Mouse (Mus musculus): ENCODE data around the gene Vasn. TPM values are rescaled to one million over a fixed set of nuclear protein-coding genes. Genes with fewer than 3 reads are reported as not detected.

Gene Vasn
- polyA plus RNA-seq, 1 experiment from 2014 or later: 18.4 TPM

GRCm38 (mm10) chr16:4614639-4615038, 25.1 kb upstream of the Vasn start:
- Histone ChIP-seq H3K9me3 (replicated peaks; ENCODE audit: control insufficient read depth, low read length) (no peaks in the 10 kb centered on the region; the same call in 1 of the 2 replicates), H3K36me3 (ENCODE audit: control insufficient read depth, insufficient read depth, low read length) (peaks cover 18% of the 10 kb centered on the region; the same call in 1 of the 2 replicates), H3K27ac (ENCODE audit: low read length) (no peak overlapping the region), H3K4me2 (ENCODE audit: low read depth, low read length) (no peak overlapping the region), H3K9ac (ENCODE audit: low read length) (no peak overlapping the region), H3K4me3 (replicated peaks; ENCODE audit: low read length) (no peak overlapping the region), H3K27me3 (ENCODE audit: control insufficient read depth, insufficient read depth, low read length) (no peaks in the 10 kb centered on the region), H3K4me1 (ENCODE audit: control insufficient read depth, insufficient read depth, low read length) (no peaks in the 10 kb centered on the region)
- no peak for ATAC-seq (ENCODE audit: insufficient read depth, low FRiP score)
- 94% methylated on average over 3 of the region's 3 CpGs for WGBS

DNA sequence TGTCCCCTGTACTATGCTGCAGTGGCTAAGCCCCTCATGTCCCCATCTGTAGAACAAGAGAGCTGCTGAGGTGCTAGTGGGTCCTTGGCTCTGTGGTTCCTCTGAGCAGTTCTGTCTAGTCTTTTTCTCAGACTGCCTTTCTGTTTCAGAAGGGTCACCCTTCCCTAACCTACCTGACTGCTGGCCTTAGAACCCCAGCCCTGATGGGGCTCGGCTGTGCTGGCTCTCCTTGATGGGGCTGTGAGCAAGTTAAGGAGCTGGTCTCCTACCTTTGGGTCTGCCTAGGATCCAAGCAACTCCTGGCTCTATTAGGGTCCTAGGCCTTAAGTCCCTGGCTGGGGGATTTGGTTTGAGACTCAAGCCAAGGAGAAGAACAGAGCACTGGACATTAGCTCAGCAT, 24.4 kb upstream of the Vasn start:
- Histone ChIP-seq H3K4me3 (replicated peaks; ENCODE audit: low read length) (no peak overlapping the region), H3K9me3 (replicated peaks; ENCODE audit: control insufficient read depth, low read length) (no peaks in the 10 kb centered on the region; the same call in 1 of the 2 replicates), H3K4me1 (ENCODE audit: control insufficient read depth, insufficient read depth, low read length) (no peaks in the 10 kb centered on the region), H3K9ac (ENCODE audit: low read length) (no peak overlapping the region), H3K27me3 (ENCODE audit: control insufficient read depth, insufficient read depth, low read length) (no peaks in the 10 kb centered on the region), H3K36me3 (ENCODE audit: control insufficient read depth, insufficient read depth, low read length) (peaks cover 18% of the 10 kb centered on the region; the same call in 1 of the 2 replicates), H3K27ac (ENCODE audit: low read length) (no peak overlapping the region), H3K4me2 (ENCODE audit: low read depth, low read length) (no peak overlapping the region)
- no peak for ATAC-seq (ENCODE audit: insufficient read depth, low FRiP score)
- WGBS: 83% methylated on average over 1 of the region's 1 CpGs

DNA sequence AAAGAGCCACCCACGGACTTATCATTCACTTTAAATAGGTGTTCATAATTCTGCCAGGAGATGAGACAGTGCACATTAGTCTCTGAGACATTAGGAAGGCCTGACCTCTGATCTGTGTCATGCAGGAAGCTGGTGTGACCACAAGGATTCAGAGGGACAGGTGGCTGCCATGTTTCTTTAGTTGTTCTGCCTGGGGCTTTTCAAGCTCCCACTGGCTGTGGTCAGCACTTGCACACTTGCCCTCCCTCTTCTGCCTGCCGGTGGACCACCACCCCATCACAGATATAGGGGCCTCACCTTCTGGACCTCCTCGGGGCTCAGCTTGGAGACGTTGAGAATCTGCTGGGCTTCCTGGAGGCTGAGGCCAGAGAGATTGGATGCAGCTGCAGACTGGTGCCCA, 22.9 kb upstream of the Vasn start:
- Histone ChIP-seq H3K4me2 (ENCODE audit: low read depth, low read length) (no peak overlapping the region), H3K4me3 (replicated peaks; ENCODE audit: low read length) (no peak overlapping the region), H3K9ac (ENCODE audit: low read length) (no peak overlapping the region), H3K4me1 (ENCODE audit: control insufficient read depth, insufficient read depth, low read length) (no peaks in the 10 kb centered on the region), H3K27me3 (ENCODE audit: control insufficient read depth, insufficient read depth, low read length) (no peaks in the 10 kb centered on the region), H3K27ac (ENCODE audit: low read length) (no peak overlapping the region), H3K9me3 (replicated peaks; ENCODE audit: control insufficient read depth, low read length) (no peaks in the 10 kb centered on the region; the same call in 1 of the 2 replicates), H3K36me3 (ENCODE audit: control insufficient read depth, insufficient read depth, low read length) (peaks cover 13% of the 10 kb centered on the region; the same call in 1 of the 2 replicates)
- no peak for ATAC-seq (ENCODE audit: insufficient read depth, low FRiP score)
- 81% methylated on average over 4 of the region's 4 CpGs for WGBS

DNA sequence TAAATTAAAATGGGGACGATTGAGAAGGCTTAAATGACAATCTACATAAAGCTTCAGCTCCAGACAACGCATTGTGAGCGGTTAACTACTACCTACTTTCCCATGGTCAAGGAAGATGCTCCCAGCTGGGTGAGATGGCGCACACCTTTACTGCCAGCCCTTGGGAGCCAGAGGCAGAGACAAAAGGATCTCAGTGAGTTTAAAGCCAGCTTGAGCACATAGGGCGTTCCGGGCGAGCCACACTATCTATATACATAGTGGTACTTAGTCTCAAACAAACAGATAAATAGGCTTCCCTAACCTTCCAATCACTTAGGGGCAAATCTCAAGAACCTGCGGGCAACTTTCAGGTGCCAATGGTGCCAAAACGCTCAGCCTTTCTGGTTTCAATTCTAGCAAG, 15.7 kb upstream of the Vasn start:
- no peaks in the 10 kb centered on the region for H3K36me3 ChIP-seq (ENCODE audit: control insufficient read depth, insufficient read depth, low read length)
- no peak for ATAC-seq (ENCODE audit: insufficient read depth, low FRiP score)
- peak overlapping the region; percentile 92 for H3K9ac ChIP-seq (ENCODE audit: low read length)
- H3K27me3 ChIP-seq (ENCODE audit: control insufficient read depth, insufficient read depth, low read length): no peaks in the 10 kb centered on the region
- H3K4me1 ChIP-seq (ENCODE audit: control insufficient read depth, insufficient read depth, low read length): peaks cover 13% of the 10 kb centered on the region
- peak overlapping the region; percentile 89 for H3K4me3 ChIP-seq (replicated peaks; ENCODE audit: low read length)
- H3K4me2 ChIP-seq (ENCODE audit: low read depth, low read length): peak overlapping the region; percentile 78
- H3K9me3 ChIP-seq (replicated peaks; ENCODE audit: control insufficient read depth, low read length): no peaks in the 10 kb centered on the region; the same call in 1 of the 2 replicates
- H3K27ac ChIP-seq (ENCODE audit: low read length): peak overlapping the region; percentile 85
- WGBS: 16% methylated on average over 9 of the region's 9 CpGs

DNA sequence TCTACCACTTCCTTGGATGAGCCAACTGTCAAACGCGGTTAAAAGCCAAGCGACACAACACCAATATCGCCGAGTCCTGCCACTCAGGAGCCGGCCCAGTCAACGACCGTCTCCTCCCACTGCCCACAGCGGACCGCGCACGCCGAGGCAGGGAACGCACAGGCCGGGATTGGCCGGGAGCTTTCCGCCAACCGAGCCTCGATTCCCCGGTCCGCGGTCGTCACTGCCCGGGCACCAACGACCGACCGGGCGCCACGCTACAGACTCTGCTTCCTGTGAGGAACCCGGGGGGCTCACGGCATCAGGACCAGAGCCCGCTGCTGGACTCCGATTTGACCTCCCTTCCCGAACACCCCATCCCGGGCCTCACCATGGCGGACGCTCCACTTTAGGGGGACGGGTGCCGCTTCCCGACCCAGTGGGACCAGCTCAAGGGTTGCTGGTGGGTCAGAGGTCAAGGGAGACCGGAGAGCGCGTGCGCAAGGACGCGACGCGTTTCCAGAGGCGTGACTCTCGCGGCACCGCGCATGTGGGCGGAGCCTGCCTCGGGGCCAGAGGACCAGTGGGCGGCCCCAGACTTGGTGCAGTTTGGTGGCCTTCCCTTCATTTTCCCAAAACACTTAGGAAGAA, 15.1 kb upstream of the Vasn start, which contains the start of gene Pam16:
Pam16 (minus strand) TSS at position 508 of the 630 bp plus-strand sequence.
- H3K27me3 ChIP-seq (ENCODE audit: control insufficient read depth, insufficient read depth, low read length): no peaks in the 10 kb centered on the region
- H3K4me2 ChIP-seq (ENCODE audit: low read depth, low read length): peak within 1 kb of the TSS; percentile 78
- no peaks in the 10 kb centered on the region for H3K36me3 ChIP-seq (ENCODE audit: control insufficient read depth, insufficient read depth, low read length)
- ATAC-seq (ENCODE audit: insufficient read depth, low FRiP score): peak; percentile 92
- under 1% methylated on average over 56 of the region's 56 CpGs for WGBS
- peaks cover 13% of the 10 kb centered on the region for H3K4me1 ChIP-seq (ENCODE audit: control insufficient read depth, insufficient read depth, low read length)
- peak within 1 kb of the TSS; percentile 85 for H3K27ac ChIP-seq (ENCODE audit: low read length)
- peak within 1 kb of the TSS; percentile 89 for H3K4me3 ChIP-seq (replicated peaks; ENCODE audit: low read length)
- no peaks in the 10 kb centered on the region for H3K9me3 ChIP-seq (replicated peaks; ENCODE audit: control insufficient read depth, low read length)
- peak within 1 kb of the TSS; percentile 92 for H3K9ac ChIP-seq (ENCODE audit: low read length)

GRCm38 (mm10) chr16:4627105-4627504, 12.6 kb upstream of the Vasn start:
- H3K36me3 ChIP-seq (ENCODE audit: control insufficient read depth, insufficient read depth, low read length): no peaks in the 10 kb centered on the region
- peaks cover 13% of the 10 kb centered on the region for H3K4me1 ChIP-seq (ENCODE audit: control insufficient read depth, insufficient read depth, low read length)
- WGBS: 68% methylated on average over 6 of the region's 6 CpGs
- no peaks in the 10 kb centered on the region for H3K27me3 ChIP-seq (ENCODE audit: control insufficient read depth, insufficient read depth, low read length)
- H3K27ac ChIP-seq (ENCODE audit: low read length): no peak overlapping the region
- H3K4me2 ChIP-seq (ENCODE audit: low read depth, low read length): no peak overlapping the region
- no peak overlapping the region for H3K9ac ChIP-seq (ENCODE audit: low read length)
- H3K4me3 ChIP-seq (replicated peaks; ENCODE audit: low read length): no peak overlapping the region
- no peaks in the 10 kb centered on the region for H3K9me3 ChIP-seq (replicated peaks; ENCODE audit: control insufficient read depth, low read length)
- ATAC-seq (ENCODE audit: insufficient read depth, low FRiP score): no peak

DNA sequence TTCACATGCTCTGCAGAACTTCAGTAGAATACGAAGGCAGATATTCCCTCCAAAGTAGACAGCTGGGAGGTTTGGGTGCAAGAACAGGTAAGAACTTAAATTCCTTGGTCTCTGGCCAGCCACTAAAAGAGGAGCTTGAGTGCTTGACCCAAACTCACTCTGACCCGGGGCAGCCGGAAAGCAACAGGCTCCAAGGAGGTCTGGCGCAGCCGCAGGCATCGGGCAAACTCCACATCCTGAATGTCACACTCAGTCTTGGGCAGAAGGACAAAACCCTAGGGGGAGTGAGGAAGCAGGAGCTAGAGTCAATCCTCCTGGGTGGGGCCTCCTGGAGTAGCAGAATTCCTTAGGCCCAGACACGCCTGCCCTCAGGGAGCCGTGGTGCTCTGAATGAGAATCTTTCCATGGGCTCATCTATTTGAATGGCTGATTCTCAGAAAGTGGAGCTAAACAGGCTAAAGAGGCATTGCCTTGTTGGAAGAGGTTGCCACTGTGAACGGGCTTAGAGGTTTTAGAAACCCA, 10.8 kb upstream of the Vasn start:
- no peak for ATAC-seq (ENCODE audit: insufficient read depth, low FRiP score)
- H3K9me3 ChIP-seq (replicated peaks; ENCODE audit: control insufficient read depth, low read length): no peaks in the 10 kb centered on the region
- peaks cover 2% of the 10 kb centered on the region; the same call in 1 of the 2 replicates for H3K4me1 ChIP-seq (ENCODE audit: control insufficient read depth, insufficient read depth, low read length)
- H3K27me3 ChIP-seq (ENCODE audit: control insufficient read depth, insufficient read depth, low read length): no peaks in the 10 kb centered on the region
- H3K27ac ChIP-seq (ENCODE audit: low read length): no peak overlapping the region
- H3K36me3 ChIP-seq (ENCODE audit: control insufficient read depth, insufficient read depth, low read length): 0 out of 2 replicates have a peak, but pooled peaks cover under 1% of the 10 kb centered on the region
- WGBS: 84% methylated on average over 9 of the region's 9 CpGs
- no peak overlapping the region for H3K9ac ChIP-seq (ENCODE audit: low read length)
- no peak overlapping the region for H3K4me3 ChIP-seq (replicated peaks; ENCODE audit: low read length)
- H3K4me2 ChIP-seq (ENCODE audit: low read depth, low read length): no peak overlapping the region

GRCm38 (mm10) chr16:4629950-4630349, 9.8 kb upstream of the Vasn start:
- Histone ChIP-seq H3K36me3 (ENCODE audit: control insufficient read depth, insufficient read depth, low read length) (0 out of 2 replicates have a peak, but pooled peaks cover 5% of the 10 kb centered on the region), H3K4me1 (ENCODE audit: control insufficient read depth, insufficient read depth, low read length) (no peaks in the 10 kb centered on the region), H3K9me3 (replicated peaks; ENCODE audit: control insufficient read depth, low read length) (no peaks in the 10 kb centered on the region), H3K27ac (ENCODE audit: low read length) (no peak overlapping the region), H3K9ac (ENCODE audit: low read length) (no peak overlapping the region), H3K27me3 (ENCODE audit: control insufficient read depth, insufficient read depth, low read length) (no peaks in the 10 kb centered on the region), H3K4me2 (ENCODE audit: low read depth, low read length) (no peak overlapping the region), H3K4me3 (replicated peaks; ENCODE audit: low read length) (no peak overlapping the region)
- WGBS: 23% methylated on average over 6 of the region's 6 CpGs
- ATAC-seq (ENCODE audit: insufficient read depth, low FRiP score): peak; percentile 4; the same call in 1 of the 2 replicates

- 34% methylated on average over 7 of the region's 7 CpGs for WGBS
These were observed 7.7 kb upstream of the Vasn start for GRCm38 (mm10) chr16:4632050-4632449.

More at GRCm38 (mm10) chr16:4632050-4632449, 7.7 kb upstream of the Vasn start:
- Histone ChIP-seq H3K9ac (ENCODE audit: low read length) (no peak overlapping the region), H3K36me3 (ENCODE audit: control insufficient read depth, insufficient read depth, low read length) (0 out of 2 replicates have a peak, but pooled peaks cover 5% of the 10 kb centered on the region), H3K4me1 (ENCODE audit: control insufficient read depth, insufficient read depth, low read length) (no peaks in the 10 kb centered on the region), H3K4me2 (ENCODE audit: low read depth, low read length) (no peak overlapping the region), H3K9me3 (replicated peaks; ENCODE audit: control insufficient read depth, low read length) (no peaks in the 10 kb centered on the region), H3K4me3 (replicated peaks; ENCODE audit: low read length) (no peak overlapping the region), H3K27me3 (ENCODE audit: control insufficient read depth, insufficient read depth, low read length) (no peaks in the 10 kb centered on the region), H3K27ac (ENCODE audit: low read length) (no peak overlapping the region)
- 0 out of 2 replicates have a peak, but pooled peaks have one; percentile 23 for ATAC-seq (ENCODE audit: insufficient read depth, low FRiP score)
